ENCODE assay signal across 8 mouse cellular contexts in the genomic region with DNA sequence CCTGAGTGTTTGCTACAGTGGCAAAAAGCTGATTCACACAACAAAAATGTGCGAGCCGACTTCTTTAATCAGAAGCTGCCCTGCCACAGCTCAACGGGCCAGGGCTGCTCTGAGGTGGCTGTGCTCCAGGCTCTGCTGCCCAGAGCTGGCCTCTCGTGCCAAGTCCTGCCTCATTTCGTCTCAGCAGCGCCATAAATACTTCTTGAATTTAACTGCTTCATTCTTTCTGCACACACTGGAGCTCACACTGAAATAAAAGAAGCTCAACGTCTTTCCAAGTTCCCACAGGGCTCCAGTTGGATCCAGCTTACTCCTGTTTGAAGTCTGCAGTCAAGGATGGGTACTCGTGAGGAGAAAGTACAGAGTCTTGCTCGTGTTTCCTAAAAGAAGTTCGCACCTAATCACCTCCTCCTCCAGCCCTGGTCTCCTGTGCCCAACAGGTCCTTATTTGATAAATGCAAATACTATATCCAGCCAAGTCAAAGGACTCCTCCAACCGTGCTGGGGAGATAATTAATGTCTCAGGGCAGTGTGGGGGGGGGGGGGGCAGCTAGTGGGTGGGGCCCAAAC.
DNase-seq lines count a peak whose midpoint lies in the region; ATAC-seq and TF ChIP-seq lines count a peak whose summit lies in the region.

No protein-coding gene starts in this region.

- 22% methylated on average over 11 of the region's 11 CpGs for WGBS in heart, embryonic 14.5 days
- WGBS in kidney, postnatal 0 days, result 13% methylated on average over 11 of the region's 11 CpGs
- 40% methylated on average over 11 of the region's 11 CpGs for WGBS in liver, adult 2 months
- WGBS in neural tube, embryonic 13.5 days, result 14% methylated on average over 11 of the region's 11 CpGs

- H3K36me3 ChIP-seq in heart, embryonic 14.5 days (ENCODE audit: control insufficient read depth, insufficient read depth, low read length), result no peaks in the 10 kb centered on the region
- no peaks in the 10 kb centered on the region for H3K36me3 ChIP-seq in kidney, postnatal 0 days (ENCODE audit: insufficient read depth, low read length)
- no peaks in the 10 kb centered on the region for H3K36me3 ChIP-seq in liver, adult 2 months (ENCODE audit: control insufficient read depth, insufficient read depth, low read length)
- H3K36me3 ChIP-seq in neural tube, embryonic 13.5 days, result no peaks in the 10 kb centered on the region

- no peak overlapping the region for H3K4me3 ChIP-seq in heart, embryonic 14.5 days (ENCODE audit: control insufficient read depth in 1 of 2, insufficient read depth in 1 of 2, low read depth in 1 of 2, low read length in 2 of 2)
- H3K4me3 ChIP-seq in kidney, postnatal 0 days (replicated peaks; ENCODE audit: low read depth, low read length), result no peak overlapping the region
- H3K4me3 ChIP-seq in liver, adult 2 months (ENCODE audit: insufficient read depth, low read depth, low read length), result no peak overlapping the region
- no peak overlapping the region for H3K4me3 ChIP-seq in neural tube, embryonic 13.5 days

- no peak for TF ChIP-seq POLR2A in liver, adult 2 months (IDR thresholded peaks at IDR 0.05; ENCODE audit: extremely low read depth, insufficient read depth, low read length)

- TF ChIP-seq CTCF in kidney, postnatal 0 days (IDR thresholded peaks at IDR 0.05; ENCODE audit: low read depth), result no peak
- TF ChIP-seq CTCF in liver, adult 2 months (IDR thresholded peaks at IDR 0.05; ENCODE audit: low read depth, low read length), result no peak

- DNase-seq in retina, postnatal 1 day, result peak; percentile 43
- no peak for DNase-seq in retina, embryonic 14.5 days (ENCODE audit: low spot score)
- DNase-seq in kidney, postnatal 0 days (ENCODE audit: low spot score), result peak; percentile 86
- peak; percentile 60 for DNase-seq in liver, adult 2 months (ENCODE audit: extremely low read depth, low read depth, low spot score)
- no peak for DNase-seq in thymus, postnatal 36 days

- peak; percentile 67 for ATAC-seq in erythroblast, adult 5-6 weeks (replicated peaks; ENCODE audit: low FRiP score, poor library complexity, severe bottlenecking)
- peak; percentile 57 for ATAC-seq in heart, embryonic 14.5 days (ENCODE audit: insufficient number of reproducible peaks, insufficient read depth, low FRiP score, low read depth)
- peak; percentile 83 for ATAC-seq in kidney, postnatal 0 days (replicated peaks; ENCODE audit: low FRiP score, low read depth)
- ATAC-seq in neural tube, embryonic 13.5 days (ENCODE audit: low read depth), result peak; percentile 88

- peak overlapping the region; percentile 62 to 70 for H3K27ac ChIP-seq in heart, embryonic 14.5 days (replicated peaks in 1 of 2; ENCODE audit: control insufficient read depth in 1 of 2, insufficient read depth in 1 of 2, low read depth in 2 of 2, low read length in 2 of 2)
- peak overlapping the region; percentile 81 for H3K27ac ChIP-seq in kidney, postnatal 0 days
- H3K27ac ChIP-seq in liver, adult 2 months (replicated peaks; ENCODE audit: insufficient read depth, low read depth, low read length), result no peak overlapping the region
- peak overlapping the region; percentile 67 for H3K27ac ChIP-seq in neural tube, embryonic 13.5 days (replicated peaks)

- H3K4me1 ChIP-seq in heart, embryonic 14.5 days (ENCODE audit: control insufficient read depth in 2 of 2, insufficient read depth in 2 of 2, low read length in 2 of 2), result peaks cover 19 to 20% of the 10 kb centered on the region in 2 experiments
- peaks cover 25% of the 10 kb centered on the region for H3K4me1 ChIP-seq in kidney, postnatal 0 days (replicated peaks; ENCODE audit: insufficient read depth, low read length)
- H3K4me1 ChIP-seq in liver, adult 2 months (ENCODE audit: control insufficient read depth, insufficient read depth, low read length), result peaks cover 5% of the 10 kb centered on the region
- peaks cover 33% of the 10 kb centered on the region for H3K4me1 ChIP-seq in neural tube, embryonic 13.5 days (replicated peaks)

- H3K9ac ChIP-seq in heart, embryonic 14.5 days (ENCODE audit: low read length), result no peak overlapping the region
- H3K9ac ChIP-seq in kidney, postnatal 0 days (ENCODE audit: low read depth, low read length), result no peak overlapping the region
- no peak overlapping the region for H3K9ac ChIP-seq in liver, adult 2 months (ENCODE audit: low read depth, low read length)
- H3K9ac ChIP-seq in neural tube, embryonic 13.5 days, result no peak overlapping the region

- H3K27me3 ChIP-seq in heart, embryonic 14.5 days (ENCODE audit: control insufficient read depth, insufficient read depth, low read length), result no peaks in the 10 kb centered on the region
- H3K27me3 ChIP-seq in kidney, postnatal 0 days (ENCODE audit: insufficient read depth, low read length), result no peaks in the 10 kb centered on the region
- H3K27me3 ChIP-seq in liver, adult 2 months (ENCODE audit: control insufficient read depth, insufficient read depth, low read length), result no peaks in the 10 kb centered on the region
- no peaks in the 10 kb centered on the region for H3K27me3 ChIP-seq in neural tube, embryonic 13.5 days

- H3K4me2 ChIP-seq in heart, embryonic 14.5 days (ENCODE audit: low read length), result peak overlapping the region; percentile 23; the same call in 1 of the 2 replicates
- no peak overlapping the region for H3K4me2 ChIP-seq in kidney, postnatal 0 days (ENCODE audit: low read length)
- 0 out of 2 replicates have a peak overlapping the region, but pooled peaks have one; percentile 0 for H3K4me2 ChIP-seq in neural tube, embryonic 13.5 days

- peaks cover 7% of the 10 kb centered on the region; the same call in 1 of the 2 replicates for H3K9me3 ChIP-seq in heart, embryonic 14.5 days (ENCODE audit: control insufficient read depth, low read length)
- no peaks in the 10 kb centered on the region for H3K9me3 ChIP-seq in kidney, postnatal 0 days (replicated peaks; ENCODE audit: low read length)
- H3K9me3 ChIP-seq in neural tube, embryonic 13.5 days, result peaks cover 5% of the 10 kb centered on the region; the same call in 1 of the 2 replicates

- H3K79me2 ChIP-seq in liver, adult 2 months (ENCODE audit: control insufficient read depth, insufficient read depth, low read length), result no peaks in the 10 kb centered on the region

Comparison
In these comparisons a context has a peak if more than half of its experiments do, and no peak if none do; other contexts are left out.
1. DNase-seq: peak in retina, postnatal 1 day (single experiment), kidney, postnatal 0 days (single experiment) and liver, adult 2 months (single experiment); none in retina, embryonic 14.5 days (single experiment) and thymus, postnatal 36 days (0 of 2).
2. Peak in every context shown above with its lines, with median percentiles within 50 percentile points of each other: ATAC-seq.